Mouse (Mus musculus) lung, embryonic 14.5 days (tissue): ENCODE data around the gene Paip2b. TPM values are rescaled to one million over a fixed set of nuclear protein-coding genes. Genes with fewer than 3 reads are reported as not detected.

Experiments used
- ATAC-seq: fragments of 200-750 bp; cut with Nextera tagmentation; 2 replicates; pipeline ENCODE4 v1.8.0; 2017; ENCODE audit warnings: mild to moderate bottlenecking, moderate TSS enrichment, moderate library complexity; ENCODE audit not compliant: insufficient read depth
- DNase-seq: peaks from one replicate; pipeline ENCODE4 v3.0.0-alpha.2; 2015
- H3K27ac ChIP-seq: fragments of 300-500 bp; sonication (generic); 2 replicates; pipeline ENCODE4 v1.5.1; 2014; ENCODE audit warnings: low read depth, mild to moderate bottlenecking, moderate library complexity
- H3K27me3 ChIP-seq: fragments of 300-500 bp; sonication (generic); 2 replicates; pipeline ENCODE4 v1.6.1; 2014; ENCODE audit warnings: low read length, control low read depth; ENCODE audit not compliant: insufficient read depth
- H3K36me3 ChIP-seq: fragments of 300-500 bp; sonication (generic); 2 replicates; pipeline ENCODE4 v1.6.1; 2014; ENCODE audit warnings: control low read depth; ENCODE audit not compliant: insufficient read depth
- H3K4me1 ChIP-seq: fragments of 300-500 bp; sonication (generic); 2 replicates; pipeline ENCODE4 v1.6.1; 2014; ENCODE audit warnings: antibody characterized with exemption, control low read depth; ENCODE audit not compliant: insufficient read depth
- H3K4me2 ChIP-seq: fragments of 300-500 bp; sonication (generic); 2 replicates; pipeline ENCODE4 v1.6.1; 2014; ENCODE audit warnings: mild to moderate bottlenecking
- H3K4me3 ChIP-seq: fragments of 300-500 bp; sonication (generic); 2 replicates; pipeline ENCODE4 v1.5.1; 2014; ENCODE audit warnings: low read depth, low read length
- H3K9ac ChIP-seq: fragments of 300-500 bp; sonication (generic); 2 replicates; pipeline ENCODE4 v1.6.1; 2014
- H3K9me3 ChIP-seq: fragments of 300-500 bp; sonication (generic); 2 replicates; pipeline ENCODE4 v1.6.1; 2016; ENCODE audit warnings: low read depth, low read length, control low read depth
- CTCF ChIP-seq: IDR thresholded peaks from 2 replicates; pipeline ENCODE4 v1.5.1; 2016; ENCODE audit warnings: antibody characterized with exemption, low read depth
- WGBS: fragments of 180-500 bp; shearing (Covaris S2); extraction: QIAGEN DNeasy Blood & Tissue Kit; methylation state at CpG from one replicate; pipeline ENCODE4 v1.1.7; 2014; 5-methylcytosine and 5-hydroxymethylcytosine counted together
- polyA plus RNA-seq: library from polyadenylated mRNA; unstranded; fragments of >200 nt; fragmentation: Nextera tagmentation; extraction: Ambion mirVana; gene quantifications from 2 replicates; pipeline ENCODE4 v1.2.1, GENCODE M21; 2014

The Paip2b gene
- polyA plus RNA-seq, 1 experiment from 2014 or later: 19.8 TPM

DNA sequence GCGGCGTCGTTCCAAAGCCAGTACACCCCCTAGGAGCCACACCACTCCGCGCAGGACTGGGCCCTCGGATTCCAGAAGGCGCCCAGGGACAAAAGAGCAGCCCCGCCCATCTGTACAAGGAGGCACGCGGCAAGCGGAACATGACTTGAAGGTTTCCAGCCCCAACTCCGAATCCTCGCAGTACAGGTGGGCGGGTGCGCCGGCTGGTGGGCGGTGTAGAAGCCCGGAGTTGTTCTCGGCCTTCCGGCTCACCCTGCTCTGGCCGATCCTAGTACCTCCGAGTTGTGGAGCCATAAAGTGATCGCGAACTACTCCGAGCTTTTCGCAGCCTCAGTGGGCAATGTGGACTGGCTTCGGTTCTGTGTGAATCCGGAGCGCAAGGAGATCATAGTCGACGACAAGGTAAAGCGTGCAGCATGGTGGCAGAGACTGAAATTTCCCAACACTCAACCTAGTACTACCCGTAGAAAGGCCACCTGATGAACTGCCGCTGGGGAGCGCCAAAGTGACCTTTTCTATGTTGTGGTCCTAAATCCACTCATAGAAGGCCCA, 68.6 kb downstream of the Paip2b start:
- 2% methylated on average over 35 of the region's 35 CpGs for WGBS
- Histone ChIP-seq H3K9ac (no peak overlapping the region; the same call in none of the 2 replicates), H3K4me1 (no peaks in the 10 kb centered on the region; the same call in 1 of the 2 replicates), H3K36me3 (no peaks in the 10 kb centered on the region), H3K27ac (no peak overlapping the region), H3K4me3 (peak overlapping the region; percentile 28), H3K9me3 (no peaks in the 10 kb centered on the region), H3K4me2 (peak overlapping the region; percentile 65), H3K27me3 (peaks cover 51% of the 10 kb centered on the region)
- peak; percentile 31 for TF ChIP-seq CTCF
- peak; percentile 56 for DNase-seq
- peak; percentile 75 for ATAC-seq

DNA sequence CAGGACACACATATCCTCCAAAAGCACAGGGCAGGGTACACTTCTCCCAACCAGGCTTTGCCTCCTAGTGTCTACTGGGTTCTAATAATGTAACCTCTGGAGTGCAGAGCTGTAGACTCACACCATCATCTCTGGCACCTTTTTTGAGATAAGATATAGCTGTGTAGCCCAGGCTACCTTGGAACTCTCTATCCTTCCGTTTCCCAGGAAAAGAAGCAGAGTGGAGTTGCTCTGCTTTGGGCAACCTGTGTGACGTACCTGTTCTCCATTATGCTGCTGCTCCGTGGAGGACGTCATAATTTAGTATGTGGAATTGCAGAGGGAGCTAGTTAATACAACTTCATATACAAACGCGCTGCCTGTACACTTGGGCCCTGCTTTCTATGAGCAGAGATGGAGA, 69.2 kb downstream of the Paip2b start, which contains the start of gene Ankrd53:
TSS of gene Ankrd53 (plus strand) at position 301 of the 400 bp plus-strand sequence.
- peak within 1 kb of the TSS; percentile 28 for H3K4me3 ChIP-seq
- no peaks in the 10 kb centered on the region for H3K36me3 ChIP-seq
- no peaks in the 10 kb centered on the region for H3K9me3 ChIP-seq
- DNase-seq (no peak), ATAC-seq (peak; percentile 7; the same call in 1 of the 2 replicates)
- no peaks in the 10 kb centered on the region; the same call in 1 of the 2 replicates for H3K4me1 ChIP-seq
- TF ChIP-seq CTCF: no peak
- peak within 1 kb of the TSS; percentile 65 for H3K4me2 ChIP-seq
- H3K9ac ChIP-seq: no peak within 1 kb of the TSS; the same call in none of the 2 replicates
- H3K27me3 ChIP-seq: peaks cover 57% of the 10 kb centered on the region
- H3K27ac ChIP-seq: no peak within 1 kb of the TSS
- 22% methylated on average over 6 of the region's 6 CpGs for WGBS

DNA sequence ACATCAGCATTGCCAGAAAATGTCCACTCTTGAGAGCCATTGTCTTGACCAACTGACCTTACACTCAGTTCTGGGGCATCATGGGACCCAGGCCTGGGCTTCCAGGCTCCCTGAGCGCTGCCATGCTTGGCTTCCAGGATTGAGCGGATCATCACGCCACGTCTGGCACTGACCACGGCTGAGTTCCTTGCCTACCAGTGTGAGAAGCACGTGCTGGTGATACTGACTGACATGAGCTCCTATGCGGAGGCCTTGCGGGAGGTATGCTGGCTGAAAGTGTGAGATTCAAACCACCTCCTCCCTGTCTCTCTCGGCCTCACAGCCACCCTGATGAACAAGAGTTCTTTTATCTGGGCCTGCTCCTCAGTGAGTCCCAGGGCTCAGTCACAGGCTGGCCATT, 75.5 kb downstream of the Paip2b start:
- no peak overlapping the region for H3K4me2 ChIP-seq
- DNase-seq (no peak), ATAC-seq (no peak)
- no peak overlapping the region for H3K27ac ChIP-seq
- no peak overlapping the region for H3K4me3 ChIP-seq
- WGBS: 54% methylated on average over 9 of the region's 9 CpGs
- no peak for TF ChIP-seq CTCF
- peaks cover 34% of the 10 kb centered on the region for H3K27me3 ChIP-seq
- no peak overlapping the region for H3K9ac ChIP-seq
- H3K36me3 ChIP-seq: no peaks in the 10 kb centered on the region
- no peaks in the 10 kb centered on the region for H3K9me3 ChIP-seq
- H3K4me1 ChIP-seq: no peaks in the 10 kb centered on the region

Other genes starting within 250 kb of the Paip2b start
- not detected in 2 replicates for gene Clec4f, start 175.6 kb downstream of the Paip2b start, polyA plus RNA-seq
- not detected in 2 replicates for gene Cd207, start 153.9 kb downstream of the Paip2b start, polyA plus RNA-seq
- gene Vax2, start 120.5 kb downstream of the Paip2b start, polyA plus RNA-seq: not detected in 2 replicates
- not detected in 2 replicates for gene Atp6v1b1, start 88.8 kb downstream of the Paip2b start, polyA plus RNA-seq
- 0.21 TPM in 1 of 2 replicates, not detected in the other for gene Ankrd53, start 69.1 kb downstream of the Paip2b start, polyA plus RNA-seq
- gene Tex261, start 55.9 kb downstream of the Paip2b start, polyA plus RNA-seq: 74.7 and 77.4 TPM in 2 replicates
- 46.1 and 49.3 TPM in 2 replicates for gene Nagk, start 36.8 kb downstream of the Paip2b start, polyA plus RNA-seq
- gene Zfp638, start 35.4 kb upstream of the Paip2b start, polyA plus RNA-seq: 71.6 and 77.8 TPM in 2 replicates
- 11.5 and 13.5 TPM in 2 replicates for gene Dysf, start 176.8 kb upstream of the Paip2b start, polyA plus RNA-seq